Mouse (Mus musculus): ENCODE results near the gene Ipcef1.

Ipcef1 gene

GRCm38 (mm10) chr10:6967588-6968242 lies 84.6 kb downstream of the Ipcef1 start:
- DNase-seq (ENCODE audit: low spot score) = no peak

GRCm38 (mm10) chr10:6958791-6959190 lies 93.5 kb downstream of the Ipcef1 start:
- DNase-seq (ENCODE audit: low spot score) = no peak

GRCm38 (mm10) chr10:6956357-6956756 lies 95.9 kb downstream of the Ipcef1 start:
- DNase-seq (ENCODE audit: low spot score) = no peak

GRCm38 (mm10) chr10:6954533-6954932 lies 97.7 kb downstream of the Ipcef1 start:
- DNase-seq (ENCODE audit: low spot score) = no peak

GRCm38 (mm10) chr10:6953115-6953514 lies 99.2 kb downstream of the Ipcef1 start:
- DNase-seq (ENCODE audit: low spot score) = no peak

- DNase-seq (ENCODE audit: low spot score) = no peak
These were observed 115.4 kb downstream of the Ipcef1 start for GRCm38 (mm10) chr10:6936671-6937425.

- no peak for DNase-seq (ENCODE audit: low spot score)
These were observed 117.5 kb downstream of the Ipcef1 start for GRCm38 (mm10) chr10:6934776-6935175.

GRCm38 (mm10) chr10:6930889-6931288 lies 121.4 kb downstream of the Ipcef1 start:
- no peak for DNase-seq (ENCODE audit: low spot score)

GRCm38 (mm10) chr10:6930398-6930797 lies 121.9 kb downstream of the Ipcef1 start:
- no peak for DNase-seq (ENCODE audit: low spot score)

- no peak for DNase-seq (ENCODE audit: low spot score)
These were observed 123.4 kb downstream of the Ipcef1 start for GRCm38 (mm10) chr10:6928905-6929304.

- DNase-seq (ENCODE audit: low spot score) = no peak
These were observed 124.6 kb downstream of the Ipcef1 start for GRCm38 (mm10) chr10:6927600-6928223.

- DNase-seq (ENCODE audit: low spot score) = no peak
These were observed 125.6 kb downstream of the Ipcef1 start for GRCm38 (mm10) chr10:6926724-6927123.

- peak; percentile 75 for DNase-seq (ENCODE audit: low spot score)
These were observed 135.6 kb downstream of the Ipcef1 start for GRCm38 (mm10) chr10:6916545-6917257.

GRCm38 (mm10) chr10:6915991-6916390 lies 136.3 kb downstream of the Ipcef1 start:
- DNase-seq (ENCODE audit: low spot score) = no peak

- DNase-seq (ENCODE audit: low spot score) = no peak
These were observed 142.5 kb downstream of the Ipcef1 start for GRCm38 (mm10) chr10:6909763-6910162.

- no peak for DNase-seq (ENCODE audit: low spot score)
These were observed 150.4 kb downstream of the Ipcef1 start for GRCm38 (mm10) chr10:6901819-6902393.

GRCm38 (mm10) chr10:6900126-6900525 lies 152.2 kb downstream of the Ipcef1 start:
- no peak for DNase-seq (ENCODE audit: low spot score)

- DNase-seq (ENCODE audit: low spot score) = no peak
These were observed 155.5 kb downstream of the Ipcef1 start for GRCm38 (mm10) chr10:6896659-6897303.

GRCm38 (mm10) chr10:6895796-6896195 lies 156.5 kb downstream of the Ipcef1 start:
- DNase-seq (ENCODE audit: low spot score) = no peak

GRCm38 (mm10) chr10:6890348-6891009 lies 161.8 kb downstream of the Ipcef1 start:
- no peak for DNase-seq (ENCODE audit: low spot score)

GRCm38 (mm10) chr10:6889640-6890245 lies 162.5 kb downstream of the Ipcef1 start:
- DNase-seq (ENCODE audit: low spot score) = no peak

Data from layer of hippocampus, adult 9-10 months (tissue).